Mouse (Mus musculus) CD4-positive, CD25-positive, alpha-beta regulatory T cell, adult 4 months (primary cell): ENCODE measurements around the gene Foxe3. TPM values are rescaled to one million over a fixed set of nuclear protein-coding genes. Genes with fewer than 3 reads are reported as not detected.

ENCODE experiments used
- ATAC-seq: one replicate; pipeline ENCODE4 v1.8.0; 2017
- polyA plus RNA-seq, 2 experiments: library from polyadenylated mRNA; unstranded; fragments of 100-300 nt; shearing (Covaris generic); gene quantifications; one replicate each; pipeline ENCODE4 v1.2.1; 2017

Foxe3 gene
- polyA plus RNA-seq, 2 experiments from 2014 or later: not detected

GRCm38 (mm10) chr4:114913594-114913962 is 12.2 kb downstream of the Foxe3 start:
- ATAC-seq: no peak

- ATAC-seq: no peak
Measured at GRCm38 (mm10) chr4:114912705-114913593, 12.9 kb downstream of the Foxe3 start.

GRCm38 (mm10) chr4:114909602-114910484 is 16.0 kb downstream of the Foxe3 start:
- peak; percentile 6 for ATAC-seq

GRCm38 (mm10) chr4:114908829-114909601 is 16.8 kb downstream of the Foxe3 start, which contains the start of gene Foxd2:
TSS of gene Foxd2 (minus strand) at chr4:114908873.
- ATAC-seq: peak; percentile 80

GRCm38 (mm10) chr4:114907951-114908828 is 17.6 kb downstream of the Foxe3 start:
- peak; percentile 47 for ATAC-seq

GRCm38 (mm10) chr4:114907056-114907917 is 18.5 kb downstream of the Foxe3 start:
- ATAC-seq: peak; percentile 0

GRCm38 (mm10) chr4:114905969-114906680 is 19.7 kb downstream of the Foxe3 start:
- no peak for ATAC-seq

- ATAC-seq: no peak
Measured at GRCm38 (mm10) chr4:114905501-114905900, 20.3 kb downstream of the Foxe3 start.

GRCm38 (mm10) chr4:114903422-114903782 is 22.4 kb downstream of the Foxe3 start:
- no peak for ATAC-seq

GRCm38 (mm10) chr4:114902641-114903421 is 23.0 kb downstream of the Foxe3 start:
- no peak for ATAC-seq

- peak; percentile 44 for ATAC-seq
Measured at GRCm38 (mm10) chr4:114901643-114902351, 24.0 kb downstream of the Foxe3 start.

GRCm38 (mm10) chr4:114900866-114901642 is 24.8 kb downstream of the Foxe3 start:
- ATAC-seq: no peak

- no peak for ATAC-seq
Measured at GRCm38 (mm10) chr4:114899885-114900284, 25.9 kb downstream of the Foxe3 start.

GRCm38 (mm10) chr4:114897853-114898252 is 28.0 kb downstream of the Foxe3 start:
- ATAC-seq: peak; percentile 34

GRCm38 (mm10) chr4:114882232-114882631 is 43.6 kb downstream of the Foxe3 start:
- no peak for ATAC-seq

- ATAC-seq: no peak
Measured at GRCm38 (mm10) chr4:114876441-114876972, 49.3 kb downstream of the Foxe3 start.
